Mouse (Mus musculus) myocyte (in vitro differentiated cells): ENCODE measurements around the gene Sox5.

Experiments
- MYOG ChIP-seq, 3 experiments: IDR thresholded peaks; one replicate each; pipeline ENCODE4 v1.6.1; 2011; ENCODE audit warnings: control low read depth in 2 of 3, low read depth in 2 of 3, mild to moderate bottlenecking in 2 of 3; ENCODE audit not compliant: insufficient read length in 2 of 3, control insufficient read depth in 1 of 3, insufficient read depth in 1 of 3
- TCF12 ChIP-seq: IDR thresholded peaks from one replicate; pipeline ENCODE4 v1.6.1; 2011; ENCODE audit warnings: mild to moderate bottlenecking, control low read depth; ENCODE audit not compliant: poor library complexity, insufficient read depth, severe bottlenecking
- USF1 ChIP-seq: IDR thresholded peaks from one replicate; pipeline ENCODE4 v1.6.1; 2011; ENCODE audit warnings: low read depth, mild to moderate bottlenecking, control low read depth, moderate library complexity

DNA sequence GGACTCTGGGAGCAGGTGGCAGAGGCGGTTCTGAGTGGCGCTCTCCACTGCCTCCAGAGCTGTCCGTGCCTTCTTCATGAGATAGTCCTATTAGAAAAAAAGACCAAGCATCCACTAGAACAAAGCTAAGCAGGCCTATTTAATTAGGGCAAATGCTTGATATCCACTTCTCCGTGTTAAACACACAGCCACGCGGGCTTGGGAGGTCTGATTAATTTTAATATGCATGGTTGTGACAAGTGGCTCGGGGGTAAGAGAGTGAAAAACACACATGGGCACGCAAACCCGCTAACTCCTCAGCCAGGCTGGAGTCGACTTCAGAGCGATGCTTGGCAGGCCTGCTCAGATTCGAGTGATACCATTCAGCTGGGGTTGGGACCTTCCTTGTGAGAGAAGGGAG, 676.1 kb downstream of the Sox5 start:
- TF ChIP-seq USF1 (no peak), MYOG (IDR thresholded peaks at IDR 0.05; ENCODE audit: control insufficient read depth in 1 of 3, insufficient read depth in 1 of 3, insufficient read length in 2 of 3, low read depth in 2 of 3) (no peak), TCF12 (no peak)
